Mouse (Mus musculus): ENCODE results near the gene Polr3h. TPM values are rescaled to one million over a fixed set of nuclear protein-coding genes. Genes with fewer than 3 reads are reported as not detected.

Polr3h gene
- polyA plus RNA-seq, 1 experiment from 2014 or later: 103 TPM

DNA sequence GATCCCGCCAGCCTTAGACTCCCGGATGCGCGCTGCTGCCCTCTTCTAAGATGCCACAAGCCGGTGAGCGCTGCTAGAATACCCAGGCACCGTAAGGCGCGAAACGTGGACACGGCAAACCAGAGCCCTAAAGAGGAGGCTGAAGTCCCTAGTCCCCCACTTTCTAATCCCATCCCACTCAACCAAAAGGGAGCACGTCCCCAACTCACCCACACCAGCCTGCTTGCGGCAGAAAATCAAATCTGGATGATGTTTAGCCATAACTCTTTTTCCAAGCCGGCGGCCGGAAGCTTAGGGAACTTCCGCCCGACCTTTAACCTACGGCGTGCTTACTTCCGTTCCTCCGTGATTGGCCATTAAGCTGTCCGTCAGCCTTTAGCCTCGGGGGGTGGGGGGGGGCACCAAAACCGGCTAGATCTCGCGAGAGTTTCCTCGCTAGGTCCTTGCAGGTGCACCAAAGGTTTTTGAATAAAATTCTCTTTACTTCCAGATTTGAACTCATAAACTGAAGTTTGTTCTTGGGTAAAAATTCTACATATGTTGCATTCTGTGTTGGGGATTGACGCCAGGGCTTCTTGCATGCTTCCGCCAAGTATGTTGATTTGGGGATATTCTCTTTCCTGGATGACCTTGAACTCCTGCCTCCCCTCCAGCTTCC lies 54.3 kb downstream of the Polr3h start, which contains the start of gene Phf5a:
Gene Phf5a (minus strand): TSS at position 308 of the 658 bp plus-strand sequence.
- Histone ChIP-seq H3K4me1 (replicated peaks; ENCODE audit: control insufficient read depth, insufficient read depth, low read length) (peaks cover 19% of the 10 kb centered on the region), H3K4me2 (ENCODE audit: low read length) (peak within 1 kb of the TSS; percentile 74), H3K36me3 (ENCODE audit: control insufficient read depth, insufficient read depth) (peaks cover 23% of the 10 kb centered on the region), H3K9ac (replicated peaks; ENCODE audit: low read depth, low read length) (peak within 1 kb of the TSS; percentile 88), H3K27ac (ENCODE audit: low read length) (peak within 1 kb of the TSS; percentile 100), H3K4me3 (replicated peaks; ENCODE audit: low read length) (peak within 1 kb of the TSS; percentile 93), H3K9me3 (ENCODE audit: control insufficient read depth, low read length) (no peaks in the 10 kb centered on the region), H3K27me3 (replicated peaks; ENCODE audit: control insufficient read depth, insufficient read depth, low read length) (no peaks in the 10 kb centered on the region)
- under 1% methylated on average over 30 of the region's 30 CpGs for WGBS
- ATAC-seq: peak; percentile 90

- Histone ChIP-seq H3K9ac (replicated peaks; ENCODE audit: low read depth, low read length) (no peak overlapping the region), H3K4me3 (replicated peaks; ENCODE audit: low read length) (no peak overlapping the region), H3K27ac (ENCODE audit: low read length) (no peak overlapping the region), H3K36me3 (ENCODE audit: control insufficient read depth, insufficient read depth) (peaks cover 26% of the 10 kb centered on the region), H3K27me3 (replicated peaks; ENCODE audit: control insufficient read depth, insufficient read depth, low read length) (no peaks in the 10 kb centered on the region), H3K4me2 (ENCODE audit: low read length) (no peak overlapping the region), H3K9me3 (ENCODE audit: control insufficient read depth, low read length) (no peaks in the 10 kb centered on the region), H3K4me1 (replicated peaks; ENCODE audit: control insufficient read depth, insufficient read depth, low read length) (peaks cover 19% of the 10 kb centered on the region)
- no peak for ATAC-seq
- WGBS: 97% methylated on average over 5 of the region's 5 CpGs
Observed at GRCm38 (mm10) chr15:81869985-81870384, 56.1 kb downstream of the Polr3h start.

DNA sequence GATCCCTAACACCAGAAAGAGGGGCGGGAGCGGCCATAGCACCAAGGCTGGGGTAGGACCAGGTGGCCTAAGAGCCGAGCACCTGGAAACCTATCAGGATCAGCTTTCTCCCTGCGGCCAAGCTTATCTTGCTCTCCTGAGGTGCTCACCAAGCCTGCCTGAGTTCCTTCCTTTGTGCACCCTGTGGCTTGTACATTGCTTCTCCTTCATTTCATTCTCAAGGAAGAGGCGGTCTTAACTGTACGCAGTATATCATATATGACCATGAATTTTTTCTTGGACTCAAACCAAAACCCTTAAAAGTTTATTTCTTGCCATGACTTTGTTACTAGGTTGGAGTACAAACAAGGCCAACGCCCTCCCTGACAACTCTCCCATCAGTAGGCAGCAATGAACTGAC lies 61.8 kb downstream of the Polr3h start:
- Histone ChIP-seq H3K27ac (ENCODE audit: low read length) (no peak overlapping the region), H3K9ac (replicated peaks; ENCODE audit: low read depth, low read length) (no peak overlapping the region), H3K4me2 (ENCODE audit: low read length) (no peak overlapping the region), H3K36me3 (ENCODE audit: control insufficient read depth, insufficient read depth) (peaks cover 25% of the 10 kb centered on the region), H3K27me3 (replicated peaks; ENCODE audit: control insufficient read depth, insufficient read depth, low read length) (no peaks in the 10 kb centered on the region), H3K4me1 (replicated peaks; ENCODE audit: control insufficient read depth, insufficient read depth, low read length) (peaks cover 8% of the 10 kb centered on the region), H3K9me3 (ENCODE audit: control insufficient read depth, low read length) (no peaks in the 10 kb centered on the region), H3K4me3 (replicated peaks; ENCODE audit: low read length) (no peak overlapping the region)
- no peak for ATAC-seq
- 91% methylated on average over 7 of the region's 7 CpGs for WGBS

GRCm38 (mm10) chr15:81860471-81861135 lies 65.4 kb downstream of the Polr3h start:
- H3K9me3 ChIP-seq (ENCODE audit: control insufficient read depth, low read length): no peaks in the 10 kb centered on the region
- 39% methylated on average over 8 of the region's 8 CpGs for WGBS
- peaks cover 29% of the 10 kb centered on the region for H3K4me1 ChIP-seq (replicated peaks; ENCODE audit: control insufficient read depth, insufficient read depth, low read length)
- no peak overlapping the region for H3K9ac ChIP-seq (replicated peaks; ENCODE audit: low read depth, low read length)
- H3K27me3 ChIP-seq (replicated peaks; ENCODE audit: control insufficient read depth, insufficient read depth, low read length): no peaks in the 10 kb centered on the region
- peak overlapping the region; percentile 83 for H3K4me2 ChIP-seq (ENCODE audit: low read length)
- no peak for ATAC-seq
- H3K36me3 ChIP-seq (ENCODE audit: control insufficient read depth, insufficient read depth): peaks cover 7% of the 10 kb centered on the region
- H3K4me3 ChIP-seq (replicated peaks; ENCODE audit: low read length): no peak overlapping the region
- peak overlapping the region; percentile 75 for H3K27ac ChIP-seq (ENCODE audit: low read length)

DNA sequence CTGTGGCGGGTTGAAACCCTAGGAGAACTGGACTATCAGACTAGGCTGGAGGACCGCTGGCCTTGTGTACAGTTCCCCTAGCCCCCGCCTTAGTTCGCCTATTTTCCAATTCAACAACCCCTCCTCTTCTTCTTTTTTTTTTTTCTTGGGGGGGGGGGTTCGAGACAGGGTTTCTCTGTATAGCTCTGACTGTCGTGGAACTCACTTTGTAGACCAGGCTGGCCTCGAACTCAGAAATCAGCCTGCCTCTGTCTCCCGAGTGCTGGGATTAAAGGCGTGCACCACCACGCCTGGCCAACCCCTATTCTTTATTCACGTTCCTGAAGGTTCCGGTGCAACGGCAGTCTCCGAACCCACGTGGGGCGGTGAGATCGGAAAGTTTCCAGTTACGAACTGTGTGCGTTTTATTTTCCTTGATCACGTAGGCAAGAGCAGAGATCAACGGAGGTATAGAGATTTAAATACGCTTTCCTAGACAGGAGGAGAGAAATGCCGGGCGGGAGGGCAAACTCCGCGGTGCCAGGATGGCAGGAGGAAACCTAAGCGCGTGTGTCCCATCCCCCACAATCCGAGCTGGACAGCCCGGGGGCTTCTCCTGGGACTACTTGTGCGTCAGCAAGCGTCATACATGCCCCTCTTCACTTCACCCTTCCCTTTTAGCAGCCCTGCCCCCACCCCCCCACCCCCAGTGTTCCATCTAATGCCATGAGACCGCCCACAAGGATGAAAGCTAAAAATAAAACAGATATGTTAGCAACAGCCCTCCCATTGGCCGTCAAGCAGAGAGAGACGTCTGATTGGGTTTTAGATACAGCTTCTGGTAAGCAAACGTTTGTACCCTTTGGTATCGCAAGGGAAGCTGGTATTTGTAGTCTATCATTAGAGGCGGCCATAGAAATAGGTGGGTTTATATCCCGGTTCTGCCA lies 66.4 kb downstream of the Polr3h start:
- H3K4me2 ChIP-seq (ENCODE audit: low read length): peak overlapping the region; percentile 83
- no peaks in the 10 kb centered on the region for H3K9me3 ChIP-seq (ENCODE audit: control insufficient read depth, low read length)
- peaks cover 4% of the 10 kb centered on the region for H3K36me3 ChIP-seq (ENCODE audit: control insufficient read depth, insufficient read depth)
- H3K4me1 ChIP-seq (replicated peaks; ENCODE audit: control insufficient read depth, insufficient read depth, low read length): peaks cover 34% of the 10 kb centered on the region
- H3K9ac ChIP-seq (replicated peaks; ENCODE audit: low read depth, low read length): peak overlapping the region; percentile 81
- ATAC-seq: peak; percentile 89
- peak overlapping the region; percentile 93 for H3K27ac ChIP-seq (ENCODE audit: low read length)
- peak overlapping the region; percentile 83 for H3K4me3 ChIP-seq (replicated peaks; ENCODE audit: low read length)
- H3K27me3 ChIP-seq (replicated peaks; ENCODE audit: control insufficient read depth, insufficient read depth, low read length): no peaks in the 10 kb centered on the region
- WGBS: under 1% methylated on average over 39 of the region's 39 CpGs

DNA sequence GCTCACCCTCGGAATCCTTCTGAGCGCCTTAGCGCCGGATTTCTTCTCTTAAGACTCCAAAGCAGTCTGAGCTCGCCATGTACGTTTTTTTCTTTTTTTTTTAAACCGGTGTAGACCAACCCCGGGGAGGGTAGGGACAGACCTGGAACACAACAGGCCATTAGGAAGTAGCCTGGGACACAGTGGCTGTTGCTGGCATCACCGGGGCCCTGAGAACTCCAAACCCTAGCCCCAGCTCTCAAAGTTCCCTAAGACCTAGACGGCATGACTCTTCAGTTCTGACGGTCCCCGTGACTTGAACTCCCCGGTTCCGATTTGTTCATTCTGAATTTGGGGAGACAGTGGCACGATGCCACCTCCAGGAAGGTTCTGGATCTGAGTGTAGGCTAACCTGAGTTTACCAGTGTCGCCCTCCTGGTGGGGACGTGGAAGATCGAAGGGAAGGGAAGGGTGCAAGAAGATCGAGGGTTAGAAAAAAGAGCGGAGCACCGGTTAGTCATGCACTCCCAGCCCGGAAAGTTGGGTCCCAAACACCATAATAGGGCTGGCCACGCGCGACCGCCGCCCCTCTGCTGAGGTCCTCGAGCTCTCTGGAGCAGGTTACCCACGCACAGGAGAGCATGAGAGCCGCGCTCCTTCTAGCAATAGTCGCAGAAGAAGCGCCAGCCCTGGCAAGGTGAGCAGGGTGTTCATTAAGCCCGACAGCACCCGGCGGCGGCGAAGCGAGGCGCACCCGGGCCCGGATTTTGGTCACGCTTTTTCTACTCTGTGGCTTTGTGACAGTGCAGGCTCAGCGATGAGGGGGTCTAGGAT lies 67.3 kb downstream of the Polr3h start, which contains the start of gene Tob2:
Gene Tob2 (minus strand): TSS at position 280 of the 813 bp plus-strand sequence.
- ATAC-seq: no peak
- peaks cover 34% of the 10 kb centered on the region for H3K4me1 ChIP-seq (replicated peaks; ENCODE audit: control insufficient read depth, insufficient read depth, low read length)
- under 1% methylated on average over 44 of the region's 44 CpGs for WGBS

GRCm38 (mm10) chr15:81858138-81858516 lies 67.9 kb downstream of the Polr3h start:
- peak overlapping the region; percentile 93 for H3K27ac ChIP-seq (ENCODE audit: low read length)
- H3K4me2 ChIP-seq (ENCODE audit: low read length): peak overlapping the region; percentile 83
- H3K36me3 ChIP-seq (ENCODE audit: control insufficient read depth, insufficient read depth): no peaks in the 10 kb centered on the region
- H3K4me1 ChIP-seq (replicated peaks; ENCODE audit: control insufficient read depth, insufficient read depth, low read length): peaks cover 34% of the 10 kb centered on the region
- no peak for ATAC-seq
- under 1% methylated on average over 23 of the region's 23 CpGs for WGBS
- peak overlapping the region; percentile 83 for H3K4me3 ChIP-seq (replicated peaks; ENCODE audit: low read length)
- peak overlapping the region; percentile 81 for H3K9ac ChIP-seq (replicated peaks; ENCODE audit: low read depth, low read length)
- no peaks in the 10 kb centered on the region for H3K9me3 ChIP-seq (ENCODE audit: control insufficient read depth, low read length)
- no peaks in the 10 kb centered on the region for H3K27me3 ChIP-seq (replicated peaks; ENCODE audit: control insufficient read depth, insufficient read depth, low read length)

More for the DNA sequence above, 67.3 kb downstream of the Polr3h start, which contains the start of gene Tob2:
- no peaks in the 10 kb centered on the region for H3K9me3 ChIP-seq (ENCODE audit: control insufficient read depth, low read length)
- no peaks in the 10 kb centered on the region for H3K27me3 ChIP-seq (replicated peaks; ENCODE audit: control insufficient read depth, insufficient read depth, low read length)
- peak within 1 kb of the TSS; percentile 93 for H3K27ac ChIP-seq (ENCODE audit: low read length)
- peak within 1 kb of the TSS; percentile 81 for H3K9ac ChIP-seq (replicated peaks; ENCODE audit: low read depth, low read length)
- no peaks in the 10 kb centered on the region for H3K36me3 ChIP-seq (ENCODE audit: control insufficient read depth, insufficient read depth)
- H3K4me2 ChIP-seq (ENCODE audit: low read length): peak within 1 kb of the TSS; percentile 83
- peak within 1 kb of the TSS; percentile 83 for H3K4me3 ChIP-seq (replicated peaks; ENCODE audit: low read length)

DNA sequence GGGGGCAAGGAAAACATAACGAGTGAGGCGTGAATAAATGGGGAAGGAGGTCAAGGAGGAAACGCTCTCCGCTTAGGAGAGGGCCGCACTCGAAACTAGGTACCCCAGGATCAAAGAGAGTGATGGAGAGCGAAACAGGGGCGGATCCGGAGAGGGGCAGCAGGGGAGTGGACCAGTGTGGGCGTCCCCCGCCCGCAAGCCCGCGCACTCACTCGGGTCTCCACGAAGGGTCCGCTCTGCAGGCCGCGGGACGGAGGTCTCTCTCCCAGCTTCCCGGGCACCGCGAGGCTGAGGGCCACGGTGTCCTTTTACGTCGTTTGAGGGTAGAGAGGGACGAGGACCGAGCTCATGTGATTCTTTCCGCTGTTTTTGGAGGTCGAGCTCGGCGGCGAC lies 68.3 kb downstream of the Polr3h start:
- WGBS: 0% methylated on average over 33 of the region's 33 CpGs
- no peaks in the 10 kb centered on the region for H3K9me3 ChIP-seq (ENCODE audit: control insufficient read depth, low read length)
- H3K4me1 ChIP-seq (replicated peaks; ENCODE audit: control insufficient read depth, insufficient read depth, low read length): peaks cover 34% of the 10 kb centered on the region
- no peaks in the 10 kb centered on the region for H3K27me3 ChIP-seq (replicated peaks; ENCODE audit: control insufficient read depth, insufficient read depth, low read length)
- no peak for ATAC-seq
- H3K9ac ChIP-seq (replicated peaks; ENCODE audit: low read depth, low read length): peak overlapping the region; percentile 81
- H3K36me3 ChIP-seq (ENCODE audit: control insufficient read depth, insufficient read depth): no peaks in the 10 kb centered on the region
- H3K27ac ChIP-seq (ENCODE audit: low read length): peak overlapping the region; percentile 93
- peak overlapping the region; percentile 83 for H3K4me3 ChIP-seq (replicated peaks; ENCODE audit: low read length)
- peak overlapping the region; percentile 83 for H3K4me2 ChIP-seq (ENCODE audit: low read length)
